Mouse (Mus musculus) CD8-positive naive resting alpha-beta T cell, adult 57 days (primary cell): ENCODE data around the gene Gm10037. TPM values are rescaled to one million over a fixed set of nuclear protein-coding genes. Genes with fewer than 3 reads are reported as not detected.

Experiments used
- total RNA-seq: library from RNA; stranded (reverse); gene quantifications from one replicate; pipeline ENCODE4 v1.2.4, GENCODE M21; 2023

The Gm10037 gene
- not detected for total RNA-seq

GRCm38 (mm10) chr13:67830911-67831336, at the start of gene Gm10037:
TSS of gene Gm10037 (plus strand) at chr13:67831106.

GRCm38 (mm10) chr13:67813710-67814660, 16.9 kb upstream of the Gm10037 start, which contains the start of gene Zfp273:
TSS of gene Zfp273 (plus strand) at chr13:67813740.

DNA sequence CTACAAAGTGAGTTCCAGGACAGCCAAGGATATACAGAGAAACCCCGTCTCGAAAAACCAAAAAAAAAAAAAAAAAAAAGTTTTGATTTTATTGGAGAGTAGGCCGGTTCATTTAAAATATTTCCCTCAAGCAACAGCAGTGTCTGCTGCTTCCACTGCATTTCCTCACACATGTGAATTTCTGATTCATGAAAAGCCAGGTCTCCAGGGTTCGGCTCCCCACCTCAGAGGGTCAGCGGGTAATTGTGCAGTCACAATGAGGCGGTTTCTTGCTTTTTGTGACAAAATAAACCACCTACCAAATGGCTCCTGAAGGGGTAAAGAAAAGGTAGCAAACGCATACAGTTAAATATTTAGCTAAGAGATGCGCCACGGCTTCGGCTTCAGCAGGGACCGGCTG, 32.1 kb downstream of the Gm10037 start, which contains the start of gene BC048507:
BC048507 (plus strand) TSS at position 301 of the 400 bp plus-strand sequence.

Other genes with a start within 250 kb of the Gm10037 start
- gene Zfp729b, start 221.4 kb upstream of the Gm10037 start, total RNA-seq, result 19.2 TPM
- not detected for gene Gm49345, start 193.3 kb upstream of the Gm10037 start, total RNA-seq
- 10.6 TPM for gene Zfp729a, start 193.3 kb upstream of the Gm10037 start, total RNA-seq
- gene Zfp738, start 144.0 kb upstream of the Gm10037 start, total RNA-seq, result 7.9 TPM
- 14.4 TPM for gene Zfp65, start 101.9 kb upstream of the Gm10037 start, total RNA-seq
- 5.2 TPM for gene Zfp85, start 75.9 kb upstream of the Gm10037 start, total RNA-seq
- 1.5 TPM for gene Zfp493, start 51.4 kb upstream of the Gm10037 start, total RNA-seq
- gene Zfp273, start 17.4 kb upstream of the Gm10037 start, total RNA-seq, result 1.6 TPM
- not detected for gene BC048507, start 32.2 kb downstream of the Gm10037 start, total RNA-seq